10 mouse cellular contexts compared by ENCODE assay signal in the genomic region with DNA sequence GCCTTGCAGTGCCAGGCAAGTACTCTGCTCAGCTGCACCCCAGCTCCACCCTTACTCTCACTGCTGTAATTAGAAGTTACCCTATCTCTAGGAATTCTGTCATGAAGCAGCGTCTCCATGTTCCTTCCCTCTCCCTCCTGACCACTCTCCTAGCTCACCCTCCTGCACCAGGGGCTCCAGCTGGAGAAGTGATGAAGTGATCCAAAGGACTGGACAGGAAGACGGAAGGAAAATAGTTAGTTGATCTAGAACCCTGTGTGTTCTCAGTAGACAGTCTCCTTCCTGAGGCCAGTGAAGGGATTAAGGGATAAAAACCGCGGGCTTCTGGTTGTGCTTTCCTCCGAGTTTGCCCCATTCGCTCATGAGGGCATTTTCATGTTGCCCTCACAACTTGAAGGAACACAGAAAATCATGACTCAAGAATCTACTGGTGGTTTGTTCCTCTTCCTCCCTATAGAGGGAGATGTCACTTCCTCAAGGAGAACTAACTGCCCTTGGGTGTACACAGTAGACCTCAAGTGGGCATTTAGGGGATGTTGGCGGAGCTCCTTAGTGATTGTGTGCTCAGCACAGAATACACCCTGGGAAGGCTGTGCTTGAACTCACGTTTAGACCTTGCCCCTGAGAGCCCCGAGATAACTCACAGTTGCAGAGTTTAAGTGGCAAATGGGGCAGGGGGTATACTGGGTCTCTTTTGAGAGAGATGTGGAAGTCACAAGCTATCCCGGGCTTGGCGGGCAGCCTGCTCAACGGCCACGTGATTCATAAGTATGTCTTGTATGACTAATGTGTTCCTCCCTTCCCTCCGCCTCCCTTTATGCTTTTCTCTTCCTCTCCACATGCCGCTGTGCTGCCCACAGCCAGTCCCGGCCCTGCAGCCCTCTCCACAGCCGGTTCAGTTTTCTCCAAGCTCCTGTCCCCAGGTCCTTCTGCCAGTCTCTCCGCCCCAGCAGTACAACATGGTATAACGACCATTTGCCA. TPM values are rescaled to one million over a fixed set of nuclear protein-coding genes. Genes with fewer than 3 reads are reported as not detected.
A peak's percentile ranks its signal among the peaks of the same experiment; 100 is the strongest.
DNase-seq lines count a peak whose midpoint lies in the region; ATAC-seq and TF ChIP-seq lines count a peak whose summit lies in the region.
"Had no signal": no experiment of that assay in that cellular context is flagged by ENCODE, and none has a peak within 500 bp of the region (broad histone marks: within the 10 kb centered on the region; RNA-seq: fewer than 3 reads in every experiment).

No protein-coding gene starts in this region.

- H3K4me2 ChIP-seq in lung, embryonic 14.5 days, result no peak overlapping the region
- H3K4me2 ChIP-seq in stomach, embryonic 16.5 days (ENCODE audit: low read depth, low read length), result no peak overlapping the region
- H3K4me2 ChIP-seq: embryonic facial prominence, embryonic 13.5 days; midbrain, embryonic 12.5 days had no signal

- H3K9ac ChIP-seq in lung, embryonic 14.5 days, result no peak overlapping the region
- H3K9ac ChIP-seq in stomach, embryonic 16.5 days (ENCODE audit: low read length), result no peak overlapping the region
- H3K9ac ChIP-seq: embryonic facial prominence, embryonic 13.5 days; midbrain, embryonic 12.5 days had no signal

- H3K4me1 ChIP-seq in lung, embryonic 14.5 days (ENCODE audit: insufficient read depth), result no peaks in the 10 kb centered on the region
- H3K4me1 ChIP-seq in stomach, embryonic 16.5 days (ENCODE audit: control insufficient read depth, insufficient read depth, low read length), result no peaks in the 10 kb centered on the region
- H3K4me1 ChIP-seq: embryonic facial prominence, embryonic 13.5 days; midbrain, embryonic 12.5 days had no signal

- intact Hi-C loops in gastrocnemius, adult 2 months (cut with DNase I), result no loop called here

- no peak for TF ChIP-seq CTCF in C2C12 (IDR thresholded peaks at IDR 0.05; ENCODE audit: control insufficient read depth, insufficient read depth, insufficient read length)
- peak; percentile 12; the same call in 1 of the 2 replicates for TF ChIP-seq CTCF in gastrocnemius, adult 2 months (IDR thresholded peaks at IDR 0.05)
- no peak for TF ChIP-seq CTCF in lung, embryonic 14.5 days (IDR thresholded peaks at IDR 0.05; ENCODE audit: low read depth)

- H3K9me3 ChIP-seq in lung, embryonic 14.5 days (ENCODE audit: low read depth, low read length), result no peaks in the 10 kb centered on the region
- no peaks in the 10 kb centered on the region for H3K9me3 ChIP-seq in stomach, embryonic 16.5 days (replicated peaks; ENCODE audit: control insufficient read depth, low read length)
- H3K9me3 ChIP-seq: embryonic facial prominence, embryonic 13.5 days; midbrain, embryonic 12.5 days had no signal

- no peaks in the 10 kb centered on the region for H3K79me3 ChIP-seq in C2C12 (ENCODE audit: low read depth)

- no peaks in the 10 kb centered on the region for H3K79me2 ChIP-seq in C2C12 (ENCODE audit: control insufficient read depth, insufficient read depth)

- H3K27ac ChIP-seq in gastrocnemius, adult 2 months, result peak overlapping the region; percentile 64
- H3K27ac ChIP-seq in lung, embryonic 14.5 days (ENCODE audit: low read depth), result no peak overlapping the region; the same call in 1 of the 2 replicates
- H3K27ac ChIP-seq in stomach, embryonic 16.5 days (ENCODE audit: low read length), result no peak overlapping the region
- H3K27ac ChIP-seq: embryonic facial prominence, embryonic 13.5 days; midbrain, embryonic 12.5 days had no signal

- H3K27me3 ChIP-seq in C2C12 (ENCODE audit: control insufficient read depth, insufficient read depth, insufficient read length), result no peaks in the 10 kb centered on the region
- no peaks in the 10 kb centered on the region for H3K27me3 ChIP-seq in lung, embryonic 14.5 days (ENCODE audit: insufficient read depth, low read length)
- H3K27me3 ChIP-seq in stomach, embryonic 16.5 days (ENCODE audit: control insufficient read depth, insufficient read depth, low read length), result no peaks in the 10 kb centered on the region
- H3K27me3 ChIP-seq: embryonic facial prominence, embryonic 13.5 days; midbrain, embryonic 12.5 days had no signal

- no peak overlapping the region for H3K4me3 ChIP-seq in C2C12 (ENCODE audit: insufficient read depth, poor library complexity, severe bottlenecking)
- H3K4me3 ChIP-seq in gastrocnemius, adult 2 months, result no peak overlapping the region
- no peak overlapping the region for H3K4me3 ChIP-seq in lung, embryonic 14.5 days (ENCODE audit: low read depth, low read length)
- H3K4me3 ChIP-seq in stomach, embryonic 16.5 days (replicated peaks; ENCODE audit: low read length), result no peak overlapping the region
- H3K4me3 ChIP-seq: embryonic facial prominence, embryonic 13.5 days; midbrain, embryonic 12.5 days had no signal

- DNase-seq in Muller cell, postnatal 12 days (ENCODE audit: inconsistent ontology term), result peak; percentile 77
- DNase-seq in gastrocnemius, adult 2 months, result peak; percentile 61
- DNase-seq in kidney, postnatal 25 days, result peak; percentile 67 to 76
- DNase-seq in lung, embryonic 14.5 days, result peak; percentile 69
- DNase-seq in retina, embryonic 14.5 days (ENCODE audit: low spot score), result no peak

- H3K36me3 ChIP-seq in C2C12 (ENCODE audit: control insufficient read depth, insufficient read depth), result peaks cover 37% of the 10 kb centered on the region
- H3K36me3 ChIP-seq in lung, embryonic 14.5 days (ENCODE audit: insufficient read depth), result peaks cover 54% of the 10 kb centered on the region
- peaks cover 11% of the 10 kb centered on the region; the same call in 1 of the 2 replicates for H3K36me3 ChIP-seq in stomach, embryonic 16.5 days (ENCODE audit: control insufficient read depth, insufficient read depth, low read length)

- H3ac ChIP-seq in C2C12 (ENCODE audit: control insufficient read depth, insufficient read length, low read depth), result peak overlapping the region; percentile 88

- 67% methylated on average over 19 of the region's 19 CpGs for WGBS in lung, embryonic 14.5 days
- WGBS in stomach, embryonic 16.5 days, result 67% methylated on average over 19 of the region's 19 CpGs

- ATAC-seq in lung, embryonic 14.5 days (ENCODE audit: insufficient read depth), result peak; percentile 74; the same call in 1 of the 2 replicates
- peak; percentile 65; the same call in 1 of the 2 replicates for ATAC-seq in stomach, embryonic 16.5 days (ENCODE audit: insufficient read depth, low FRiP score)
- no peak for ATAC-seq in activated CD4-positive, CD25-positive, alpha-beta regulatory T cell, adult 4 months

TF ChIP-seq in C2C12, 6 proteins besides CTCF, POLR2A, EP300 and RAD21:
- TF ChIP-seq FOSL1 (IDR thresholded peaks at IDR 0.05; ENCODE audit: insufficient read depth, low read length, poor library complexity, severe bottlenecking) (peak; percentile 21), CEBPB (IDR thresholded peaks at IDR 0.05; ENCODE audit: low read depth) (no peak), MAX (IDR thresholded peaks at IDR 0.05) (peak; percentile 84), MYOD1 (IDR thresholded peaks at IDR 0.05; ENCODE audit: control insufficient read depth, insufficient read length, low read depth) (no peak), USF1 (IDR thresholded peaks at IDR 0.05; ENCODE audit: low read depth) (peak; percentile 97)

RNA-seq across cellular contexts. Expression of a gene that starts 20.4 kb away (rescaled TPM):
- polyA plus RNA-seq in C2C12 (2012; fragmentation: generic; extraction: Trizol), result 9.7 TPM
- 100 to 1,000 TPM; 393 to 462 TPM for total RNA-seq in gastrocnemius, adult 2 months (2021)
- polyA plus RNA-seq in lung, embryonic 14.5 days (2014; fragmentation: Nextera tagmentation; extraction: Ambion mirVana), result 0.12 TPM in 1 of 2 replicates, not detected in the other
- 0.70 and 5.5 TPM in 2 replicates for polyA plus RNA-seq in stomach, embryonic 16.5 days (2015; fragmentation: Nextera tagmentation; extraction: Ambion mirVana)
- under 1 TPM in 1 of 2 experiments, not detected in 1; 0.92 TPM for polyA plus RNA-seq in activated CD4-positive, CD25-positive, alpha-beta regulatory T cell, adult 4 months (2017; shearing (Covaris generic))

RNA-seq across cellular contexts. Expression of a gene that starts 33.6 kb away (rescaled TPM):
- polyA plus RNA-seq in C2C12 (2012; fragmentation: generic; extraction: Trizol), result 0.42 TPM
- total RNA-seq in gastrocnemius, adult 2 months (2021), result 10 to 100 TPM in 1 of 2 experiments, 1 to 10 TPM in 1; 8.1 to 16.5 TPM
- 36.4 and 44.9 TPM in 2 replicates for polyA plus RNA-seq in lung, embryonic 14.5 days (2014; fragmentation: Nextera tagmentation; extraction: Ambion mirVana)
- polyA plus RNA-seq in stomach, embryonic 16.5 days (2015; fragmentation: Nextera tagmentation; extraction: Ambion mirVana), result 192 and 231 TPM in 2 replicates
- not detected for polyA plus RNA-seq in activated CD4-positive, CD25-positive, alpha-beta regulatory T cell, adult 4 months (2017; shearing (Covaris generic))

RNA-seq across cellular contexts. Expression of a gene that starts 41.1 kb away (rescaled TPM):
- polyA plus RNA-seq in C2C12 (2012; fragmentation: generic; extraction: Trizol), result 340 TPM
- 10 to 100 TPM; 22.7 to 28.9 TPM for total RNA-seq in gastrocnemius, adult 2 months (2021)
- 99.6 and 101 TPM in 2 replicates for polyA plus RNA-seq in lung, embryonic 14.5 days (2014; fragmentation: Nextera tagmentation; extraction: Ambion mirVana)
- 152 and 163 TPM in 2 replicates for polyA plus RNA-seq in stomach, embryonic 16.5 days (2015; fragmentation: Nextera tagmentation; extraction: Ambion mirVana)
- 10 to 100 TPM; 34.2 to 50.7 TPM for polyA plus RNA-seq in activated CD4-positive, CD25-positive, alpha-beta regulatory T cell, adult 4 months (2017; shearing (Covaris generic))

RNA-seq across cellular contexts. Expression of a gene that starts 53.2 kb away (rescaled TPM):
- 1.2 TPM for polyA plus RNA-seq in C2C12 (2012; fragmentation: generic; extraction: Trizol)
- under 1 TPM; 0.17 to 0.23 TPM for total RNA-seq in gastrocnemius, adult 2 months (2021)
- polyA plus RNA-seq in lung, embryonic 14.5 days (2014; fragmentation: Nextera tagmentation; extraction: Ambion mirVana), result 0.14 and 0.22 TPM in 2 replicates
- 3.4 and 4.6 TPM in 2 replicates for polyA plus RNA-seq in stomach, embryonic 16.5 days (2015; fragmentation: Nextera tagmentation; extraction: Ambion mirVana)
- polyA plus RNA-seq in activated CD4-positive, CD25-positive, alpha-beta regulatory T cell, adult 4 months (2017; shearing (Covaris generic)), result not detected

Comparison
In these comparisons a context has a peak if more than half of its experiments do, and no peak if none do; other contexts are left out.
1. RNA of a gene that starts 33.6 kb away (polyA plus RNA-seq): 192 to 231 TPM in stomach, embryonic 16.5 days and 36.4 to 44.9 TPM in lung, embryonic 14.5 days; 0.42 TPM in C2C12 (single experiment) and not detected in activated CD4-positive, CD25-positive, alpha-beta regulatory T cell, adult 4 months; every median in the first group is over 10 times any median in the second.